Mouse (Mus musculus) intestine, embryonic 14.5 days (tissue): Measurements from ENCODE around the gene Hs3st1. TPM values are rescaled to one million over a fixed set of nuclear protein-coding genes. Genes with fewer than 3 reads are reported as not detected.

Experiments used
- ATAC-seq: fragments of 200-750 bp; cut with Nextera tagmentation; replicated peaks from 2 replicates; pipeline ENCODE4 v1.8.0; 2017; ENCODE audit warnings: low read depth, moderate number of reproducible peaks, moderate TSS enrichment, moderate library complexity; ENCODE audit not compliant: low FRiP score, low TSS enrichment
- DNase-seq: peaks from one replicate; pipeline ENCODE4 v3.0.0-alpha.2; 2018; ENCODE audit warnings: low spot score
- H3K27ac ChIP-seq: fragments of 300-500 bp; sonication (generic); 2 replicates; pipeline ENCODE4 v1.5.1; 2014; ENCODE audit warnings: low read depth, mild to moderate bottlenecking, control low read depth
- H3K27me3 ChIP-seq: fragments of 300-500 bp; sonication (generic); replicated peaks from 2 replicates; pipeline ENCODE4 v1.6.1; 2014; ENCODE audit warnings: low read length, control low read depth; ENCODE audit not compliant: control insufficient read depth, insufficient read depth
- H3K36me3 ChIP-seq: fragments of 300-500 bp; sonication (generic); 2 replicates; pipeline ENCODE4 v1.6.1; 2014; ENCODE audit warnings: low read length, control low read depth; ENCODE audit not compliant: control insufficient read depth, insufficient read depth
- H3K4me1 ChIP-seq: fragments of 300-500 bp; sonication (generic); replicated peaks from 2 replicates; pipeline ENCODE4 v1.6.1; 2014; ENCODE audit warnings: low read length, control low read depth, mixed read lengths; ENCODE audit not compliant: control insufficient read depth, insufficient read depth
- H3K4me2 ChIP-seq: fragments of 300-500 bp; sonication (generic); 2 replicates; pipeline ENCODE4 v1.6.1; 2014; ENCODE audit warnings: low read length
- H3K4me3 ChIP-seq: fragments of 300-500 bp; sonication (generic); 2 replicates; pipeline ENCODE4 v1.5.1; 2014; ENCODE audit warnings: low read depth, low read length, control low read depth, mixed read lengths
- H3K9ac ChIP-seq: fragments of 300-500 bp; sonication (generic); 2 replicates; pipeline ENCODE4 v1.6.1; 2014; ENCODE audit warnings: mild to moderate bottlenecking, low read length
- H3K9me3 ChIP-seq: fragments of 300-500 bp; sonication (generic); 2 replicates; pipeline ENCODE4 v1.6.1; 2016; ENCODE audit warnings: low read length, control low read depth; ENCODE audit not compliant: control insufficient read depth
- WGBS: fragments of 180-500 bp; shearing (Covaris S2); extraction: QIAGEN DNeasy Blood & Tissue Kit; methylation state at CpG from one replicate; pipeline ENCODE4 v1.1.7; 2014; 5-methylcytosine and 5-hydroxymethylcytosine counted together
- polyA plus RNA-seq: library from polyadenylated mRNA; unstranded; fragments of >200 nt; fragmentation: Nextera tagmentation; extraction: Ambion mirVana; gene quantifications from 2 replicates; pipeline ENCODE4 v1.2.1, GENCODE M21; 2014

The Hs3st1 gene
- polyA plus RNA-seq, 1 experiment from 2014 or later: 15.7 TPM

- Histone ChIP-seq H3K9ac (no peak overlapping the region), H3K27ac (no peak overlapping the region), H3K4me1 (no peaks in the 10 kb centered on the region), H3K4me2 (no peak overlapping the region), H3K4me3 (no peak overlapping the region), H3K9me3 (no peaks in the 10 kb centered on the region), H3K36me3 (no peaks in the 10 kb centered on the region), H3K27me3 (no peaks in the 10 kb centered on the region)
- DNase-seq (no peak), ATAC-seq (no peak)
- WGBS: 63% methylated on average over 2 of the region's 2 CpGs
Measured at GRCm38 (mm10) chr5:39758890-39759475, 3.7 kb upstream of the Hs3st1 start.

- Histone ChIP-seq H3K9ac (no peak overlapping the region), H3K27me3 (no peaks in the 10 kb centered on the region), H3K36me3 (no peaks in the 10 kb centered on the region), H3K4me1 (no peaks in the 10 kb centered on the region), H3K9me3 (no peaks in the 10 kb centered on the region), H3K4me2 (no peak overlapping the region), H3K27ac (no peak overlapping the region), H3K4me3 (no peak overlapping the region)
- 90% methylated on average over 2 of the region's 2 CpGs for WGBS
- ATAC-seq (no peak), DNase-seq (no peak)
Measured at GRCm38 (mm10) chr5:39736843-39737242, 18.4 kb downstream of the Hs3st1 start.

GRCm38 (mm10) chr5:39733750-39734443 lies 21.4 kb downstream of the Hs3st1 start:
- no peak overlapping the region for H3K27ac ChIP-seq
- no peak overlapping the region for H3K4me2 ChIP-seq
- H3K9me3 ChIP-seq: no peaks in the 10 kb centered on the region
- no peaks in the 10 kb centered on the region for H3K27me3 ChIP-seq
- no peak overlapping the region for H3K4me3 ChIP-seq
- 81% methylated on average over 1 of the region's 1 CpGs for WGBS
- DNase-seq (no peak), ATAC-seq (no peak)
- H3K9ac ChIP-seq: no peak overlapping the region
- H3K4me1 ChIP-seq: no peaks in the 10 kb centered on the region
- no peaks in the 10 kb centered on the region for H3K36me3 ChIP-seq

- Histone ChIP-seq H3K36me3 (no peaks in the 10 kb centered on the region), H3K4me1 (no peaks in the 10 kb centered on the region), H3K27me3 (no peaks in the 10 kb centered on the region), H3K9ac (no peak overlapping the region), H3K4me3 (no peak overlapping the region), H3K9me3 (no peaks in the 10 kb centered on the region), H3K4me2 (no peak overlapping the region), H3K27ac (no peak overlapping the region)
- 46% methylated on average over 5 of the region's 5 CpGs for WGBS
- DNase-seq (no peak), ATAC-seq (no peak)
Measured at GRCm38 (mm10) chr5:39733013-39733749, 22.1 kb downstream of the Hs3st1 start.

- DNase-seq: peak; percentile 57
- Histone ChIP-seq H3K4me1 (0 out of 2 replicates have a peak, but pooled peaks cover 3% of the 10 kb centered on the region), H3K9ac (no peak overlapping the region), H3K4me3 (no peak overlapping the region), H3K9me3 (no peaks in the 10 kb centered on the region), H3K27ac (peak overlapping the region; percentile 77), H3K4me2 (no peak overlapping the region), H3K36me3 (no peaks in the 10 kb centered on the region), H3K27me3 (no peaks in the 10 kb centered on the region)
- ATAC-seq: peak; percentile 92
- 65% methylated on average over 13 of the region's 13 CpGs for WGBS
Measured at GRCm38 (mm10) chr5:39715694-39716550, 39.4 kb downstream of the Hs3st1 start.

GRCm38 (mm10) chr5:39715193-39715592 lies 40.1 kb downstream of the Hs3st1 start:
- H3K4me2 ChIP-seq: no peak overlapping the region
- ATAC-seq (no peak), DNase-seq (no peak)
- no peak overlapping the region for H3K4me3 ChIP-seq
- WGBS: 74% methylated on average over 5 of the region's 5 CpGs
- H3K4me1 ChIP-seq: 0 out of 2 replicates have a peak, but pooled peaks cover 3% of the 10 kb centered on the region
- no peaks in the 10 kb centered on the region for H3K36me3 ChIP-seq
- H3K27me3 ChIP-seq: no peaks in the 10 kb centered on the region
- peak overlapping the region; percentile 67 for H3K27ac ChIP-seq
- H3K9me3 ChIP-seq: no peaks in the 10 kb centered on the region
- no peak overlapping the region for H3K9ac ChIP-seq

GRCm38 (mm10) chr5:39705539-39705938 lies 49.7 kb downstream of the Hs3st1 start:
- H3K36me3 ChIP-seq: no peaks in the 10 kb centered on the region
- no peak overlapping the region for H3K4me2 ChIP-seq
- no peaks in the 10 kb centered on the region for H3K27me3 ChIP-seq
- H3K4me3 ChIP-seq: no peak overlapping the region
- no peak for ATAC-seq
- H3K9ac ChIP-seq: no peak overlapping the region
- DNase-seq: no peak
- no peaks in the 10 kb centered on the region for H3K9me3 ChIP-seq
- H3K27ac ChIP-seq: no peak overlapping the region
- H3K4me1 ChIP-seq: no peaks in the 10 kb centered on the region
- 67% methylated on average over 3 of the region's 3 CpGs for WGBS

GRCm38 (mm10) chr5:39660826-39661225 lies 94.4 kb downstream of the Hs3st1 start:
- Histone ChIP-seq H3K4me3 (no peak overlapping the region), H3K9ac (no peak overlapping the region), H3K9me3 (no peaks in the 10 kb centered on the region), H3K27ac (no peak overlapping the region), H3K36me3 (no peaks in the 10 kb centered on the region), H3K27me3 (no peaks in the 10 kb centered on the region), H3K4me1 (no peaks in the 10 kb centered on the region), H3K4me2 (no peak overlapping the region)
- no peak for ATAC-seq
- WGBS: 95% methylated on average over 4 of the region's 4 CpGs
- no peak for DNase-seq
